Mouse (Mus musculus): Measurements from ENCODE around the gene Hmgcl.
"Not testable (repeated sequence)": the region's sequence is repeated elsewhere in the genome, so short reads cannot be mapped to it uniquely, and the experiment has no call there.

The Hmgcl gene

GRCm38 (mm10) chr4:135961709-135962108, 15.5 kb downstream of the Hmgcl start:
- DNase-seq (ENCODE audit: low spot score in 2 of 2) = no peak

- no peak for DNase-seq (ENCODE audit: low spot score in 2 of 2)
Observed at GRCm38 (mm10) chr4:135962198-135962597, 15.9 kb downstream of the Hmgcl start.

GRCm38 (mm10) chr4:135962946-135963345, 16.7 kb downstream of the Hmgcl start:
- no peak for DNase-seq (ENCODE audit: low spot score in 2 of 2)

- peak; percentile 80 to 93 for DNase-seq (ENCODE audit: low spot score in 2 of 2)
Observed at GRCm38 (mm10) chr4:135963457-135964193, 17.4 kb downstream of the Hmgcl start, which contains the start of gene Gale. Gene Gale, plus strand, starts transcription at chr4:135963727.

GRCm38 (mm10) chr4:135964426-135964825, 18.2 kb downstream of the Hmgcl start:
- DNase-seq (ENCODE audit: low spot score in 2 of 2) = peak in 1 of 2 experiments; percentile 45

- no peak for DNase-seq (ENCODE audit: low spot score in 2 of 2)
Observed at GRCm38 (mm10) chr4:135965113-135965512, 18.9 kb downstream of the Hmgcl start.

GRCm38 (mm10) chr4:135966283-135966682, 20.0 kb downstream of the Hmgcl start:
- no peak for DNase-seq (ENCODE audit: low spot score in 2 of 2)

- no peak for DNase-seq (ENCODE audit: low spot score in 2 of 2)
Observed at GRCm38 (mm10) chr4:135967086-135967760, 21.0 kb downstream of the Hmgcl start.

- DNase-seq (ENCODE audit: low spot score in 2 of 2) = no peak
Observed at GRCm38 (mm10) chr4:135968271-135968869, 22.1 kb downstream of the Hmgcl start.

- DNase-seq (ENCODE audit: low spot score in 2 of 2) = no peak
Observed at GRCm38 (mm10) chr4:135969070-135969750, 23.0 kb downstream of the Hmgcl start.

- DNase-seq (ENCODE audit: low spot score in 2 of 2) = no peak
Observed at GRCm38 (mm10) chr4:135970585-135970984, 24.3 kb downstream of the Hmgcl start.

- DNase-seq (ENCODE audit: low spot score in 2 of 2) = no peak
Observed at GRCm38 (mm10) chr4:135971805-135972555, 25.7 kb downstream of the Hmgcl start.

- DNase-seq (ENCODE audit: low spot score in 2 of 2) = peak; percentile 70 to 91
Observed at GRCm38 (mm10) chr4:135972556-135972906, 26.3 kb downstream of the Hmgcl start, which contains the start of gene Lypla2. Gene Lypla2, minus strand, starts transcription at chr4:135972626.

- DNase-seq (ENCODE audit: low spot score in 2 of 2) = no peak
Observed at GRCm38 (mm10) chr4:135972911-135973811, 26.9 kb downstream of the Hmgcl start.

- no peak for DNase-seq (ENCODE audit: low spot score in 2 of 2)
Observed at GRCm38 (mm10) chr4:135976146-135976545, 29.9 kb downstream of the Hmgcl start.

- not testable (repeated sequence) for DNase-seq (ENCODE audit: low spot score in 2 of 2)
Observed at GRCm38 (mm10) chr4:135980223-135980622, 34.0 kb downstream of the Hmgcl start.

GRCm38 (mm10) chr4:135981524-135982063, 35.3 kb downstream of the Hmgcl start:
- DNase-seq (ENCODE audit: low spot score in 2 of 2) = peak in 1 of 2 experiments; percentile 80

- no peak for DNase-seq (ENCODE audit: low spot score in 2 of 2)
Observed at GRCm38 (mm10) chr4:135984556-135984955, 38.3 kb downstream of the Hmgcl start.

GRCm38 (mm10) chr4:135985193-135985592, 38.9 kb downstream of the Hmgcl start:
- DNase-seq (ENCODE audit: low spot score in 2 of 2) = no peak

GRCm38 (mm10) chr4:135985769-135986168, 39.5 kb downstream of the Hmgcl start:
- DNase-seq (ENCODE audit: low spot score in 2 of 2) = no peak

Measured in left cerebral cortex, adult 9 months (tissue).